Mouse (Mus musculus) testis, adult 2 months (tissue): Measurements from ENCODE around the gene Flt3l. TPM values are rescaled to one million over a fixed set of nuclear protein-coding genes. Genes with fewer than 3 reads are reported as not detected.
"Not testable (repeated sequence)": the region's sequence is repeated elsewhere in the genome, so short reads cannot be mapped to it uniquely, and the experiment has no call there.

Experiments
- H3K27ac ChIP-seq: fragments of 200-500 bp; 2 replicates; pipeline ENCODE4 v1.5.1; 2012; ENCODE audit warnings: low read depth, low read length; ENCODE audit not compliant: control insufficient read depth, insufficient read depth
- H3K27me3 ChIP-seq: fragments of 200-500 bp; 2 replicates; pipeline ENCODE4 v1.6.1; 2012; ENCODE audit warnings: mild to moderate bottlenecking, low read length, moderate library complexity; ENCODE audit not compliant: control insufficient read depth, insufficient read depth
- H3K36me3 ChIP-seq: fragments of 200-500 bp; 2 replicates; pipeline ENCODE4 v1.6.1; 2012; ENCODE audit warnings: mild to moderate bottlenecking, low read length; ENCODE audit not compliant: control insufficient read depth, insufficient read depth
- H3K4me1 ChIP-seq: fragments of 200-500 bp; 2 replicates; pipeline ENCODE4 v1.6.1; 2012; ENCODE audit warnings: low read length; ENCODE audit not compliant: control insufficient read depth, insufficient read depth
- H3K4me3 ChIP-seq: fragments of 200-500 bp; 2 replicates; pipeline ENCODE4 v1.5.1; 2012; ENCODE audit warnings: low read depth, mild to moderate bottlenecking, low read length, moderate library complexity, mixed read lengths; ENCODE audit not compliant: control insufficient read depth
- CTCF ChIP-seq: fragments of 200-500 bp; IDR thresholded peaks from 2 replicates; pipeline ENCODE4 v1.5.1; 2012; ENCODE audit warnings: low read depth, mild to moderate bottlenecking, inconsistent platforms, low read length, moderate library complexity; ENCODE audit not compliant: control insufficient read depth, insufficient read depth, insufficient replicate concordance
- POLR2A ChIP-seq: fragments of 200-500 bp; IDR thresholded peaks from 2 replicates; pipeline ENCODE4 v1.6.1; 2012; ENCODE audit warnings: low read depth, mild to moderate bottlenecking, inconsistent platforms, low read length, moderate library complexity; ENCODE audit not compliant: control insufficient read depth
- polyA plus RNA-seq: library from polyadenylated mRNA; depleted of rRNA; stranded (reverse); fragments of >200 nt; gene quantifications from 2 replicates; pipeline ENCODE4 v1.2.3, GENCODE M21; 2012

Flt3l gene
- polyA plus RNA-seq, 1 experiment = 3.9 TPM

- H3K36me3 ChIP-seq = peaks cover 5% of the 10 kb centered on the region; the same call in 1 of the 2 replicates
- TF ChIP-seq POLR2A (no peak), CTCF (no peak)
Measured at GRCm38 (mm10) chr7:45156206-45156605, 20.0 kb upstream of the Flt3l start.

DNA sequence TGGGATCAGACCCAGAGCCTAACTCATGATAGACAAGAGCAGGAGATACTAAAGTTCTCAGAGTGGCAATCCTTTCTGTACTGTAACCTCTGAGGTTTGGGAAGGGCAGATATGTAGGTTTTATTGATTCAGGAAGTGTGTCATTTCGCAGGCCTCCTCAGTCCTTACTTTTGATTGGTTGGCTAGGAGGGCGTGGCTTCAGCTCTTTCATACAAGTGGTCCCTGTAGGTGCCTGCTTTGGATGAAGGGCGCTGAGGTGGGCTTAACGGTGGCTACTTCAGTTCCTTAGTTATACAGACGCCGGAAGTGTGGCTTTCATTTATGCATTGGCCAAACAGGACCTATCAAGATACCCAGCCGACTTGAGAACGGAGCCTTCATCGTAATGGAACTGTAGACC lies 19.4 kb upstream of the Flt3l start:
- TF ChIP-seq POLR2A (no peak), CTCF (no peak)
- Histone ChIP-seq H3K27ac (no peak overlapping the region), H3K36me3 (peaks cover 5% of the 10 kb centered on the region; the same call in 1 of the 2 replicates), H3K4me1 (peaks cover 4% of the 10 kb centered on the region; the same call in 1 of the 2 replicates), H3K4me3 (no peak overlapping the region), H3K27me3 (no peaks in the 10 kb centered on the region)

More at GRCm38 (mm10) chr7:45156206-45156605, 20.0 kb upstream of the Flt3l start:
- Histone ChIP-seq H3K27ac (no peak overlapping the region), H3K27me3 (no peaks in the 10 kb centered on the region), H3K4me3 (no peak overlapping the region), H3K4me1 (peaks cover 4% of the 10 kb centered on the region; the same call in 1 of the 2 replicates)

DNA sequence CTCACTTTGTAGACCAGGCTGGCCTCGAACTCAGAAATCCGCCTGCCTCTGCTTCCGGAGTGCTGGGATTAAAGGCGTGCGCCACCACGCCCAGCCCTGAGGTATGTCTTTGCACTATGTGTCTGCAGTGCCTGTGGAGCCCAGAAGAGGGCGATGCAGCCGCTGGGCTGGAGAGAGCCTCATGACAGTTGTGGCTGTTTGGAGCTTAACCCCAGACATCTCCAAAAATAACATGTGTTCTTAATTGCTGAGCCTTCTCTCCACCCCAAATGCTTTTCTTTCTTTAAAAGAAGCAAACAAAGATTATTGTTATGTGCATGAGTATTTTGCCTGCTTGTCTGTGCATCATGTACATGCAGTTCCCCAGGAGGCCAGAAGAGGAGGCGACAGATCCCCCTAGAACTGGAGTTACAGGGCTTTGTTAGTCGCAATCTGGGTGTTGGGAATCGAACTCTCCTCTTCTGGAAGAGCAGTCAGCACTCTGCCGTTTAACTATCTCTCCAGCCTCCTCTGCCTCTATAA lies 18.8 kb upstream of the Flt3l start:
- Histone ChIP-seq H3K4me3 (peak overlapping the region; percentile 76), H3K27me3 (no peaks in the 10 kb centered on the region), H3K36me3 (peaks cover 5% of the 10 kb centered on the region; the same call in 1 of the 2 replicates), H3K4me1 (peaks cover 4% of the 10 kb centered on the region; the same call in 1 of the 2 replicates), H3K27ac (peak overlapping the region; percentile 44; the same call in 1 of the 2 replicates)
- TF ChIP-seq CTCF (peak; percentile 57; the same call in 1 of the 2 replicates), POLR2A (no peak)

- H3K27ac ChIP-seq = peak within 1 kb of the TSS; percentile 100
- peaks cover 4% of the 10 kb centered on the region; the same call in 1 of the 2 replicates for H3K4me1 ChIP-seq
- H3K4me3 ChIP-seq = peak within 1 kb of the TSS; percentile 100
- peaks cover 5% of the 10 kb centered on the region; the same call in 1 of the 2 replicates for H3K36me3 ChIP-seq
- H3K27me3 ChIP-seq = no peaks in the 10 kb centered on the region
- TF ChIP-seq POLR2A (peak; percentile 90), CTCF (peak; percentile 33; the same call in 1 of the 2 replicates)
Measured at GRCm38 (mm10) chr7:45154096-45154992, 18.1 kb upstream of the Flt3l start, which contains the start of the genes Pih1d1 and Aldh16a1. Pih1d1 (plus strand) TSS chr7:45154303. Aldh16a1 (minus strand) TSS chr7:45154584.

GRCm38 (mm10) chr7:45153586-45153985 lies 17.4 kb upstream of the Flt3l start:
- Histone ChIP-seq H3K27me3 (no peaks in the 10 kb centered on the region), H3K4me1 (peaks cover 4% of the 10 kb centered on the region; the same call in 1 of the 2 replicates), H3K36me3 (peaks cover 4% of the 10 kb centered on the region; the same call in 1 of the 2 replicates), H3K4me3 (peak overlapping the region; percentile 100), H3K27ac (peak overlapping the region; percentile 97)
- TF ChIP-seq POLR2A (no peak), CTCF (no peak)

DNA sequence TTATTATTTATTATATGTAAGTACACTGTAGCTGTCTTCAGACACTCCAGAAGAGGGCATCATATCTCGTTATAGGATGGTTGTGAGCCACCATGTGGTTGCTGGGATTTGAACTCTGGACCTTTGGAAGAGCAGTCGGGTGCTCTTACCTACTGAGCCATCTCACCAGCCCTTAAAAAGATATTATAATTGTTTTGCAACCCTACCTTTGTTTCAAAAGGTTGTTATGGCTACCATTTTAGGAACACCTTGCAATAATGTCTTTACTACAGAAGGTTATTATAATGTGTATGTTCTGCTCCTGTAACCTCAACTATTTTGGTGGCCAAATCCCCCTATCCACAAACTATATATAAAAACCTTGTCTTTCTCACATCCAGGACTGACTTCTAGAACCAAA lies 16.8 kb upstream of the Flt3l start:
- not testable (repeated sequence) for H3K27ac ChIP-seq, H3K4me3 ChIP-seq, H3K36me3 ChIP-seq, H3K27me3 ChIP-seq, H3K4me1 ChIP-seq

GRCm38 (mm10) chr7:45151303-45151702 lies 15.1 kb upstream of the Flt3l start:
- no peak overlapping the region for H3K4me3 ChIP-seq
- H3K4me1 ChIP-seq = peaks cover 4% of the 10 kb centered on the region; the same call in 1 of the 2 replicates
- H3K27ac ChIP-seq = no peak overlapping the region
- H3K27me3 ChIP-seq = no peaks in the 10 kb centered on the region
- TF ChIP-seq CTCF (no peak), POLR2A (no peak)
- peaks cover 2% of the 10 kb centered on the region; the same call in 1 of the 2 replicates for H3K36me3 ChIP-seq
